Mouse (Mus musculus): Measurements from ENCODE around the gene Ctdspl2. TPM values are rescaled to one million over a fixed set of nuclear protein-coding genes. Genes with fewer than 3 reads are reported as not detected.
"Not testable (repeated sequence)": the region's sequence is repeated elsewhere in the genome, so short reads cannot be mapped to it uniquely, and the experiment has no call there.

The Ctdspl2 gene
- polyA plus RNA-seq, 1 experiment from 2014 or later: 29.0 TPM

- Histone ChIP-seq H3K4me3 (ENCODE audit: low read length) (no peak overlapping the region), H3K36me3 (ENCODE audit: control insufficient read depth, insufficient read depth, low read length) (peaks cover 7% of the 10 kb centered on the region), H3K27me3 (replicated peaks; ENCODE audit: control insufficient read depth, insufficient read depth, low read length) (no peaks in the 10 kb centered on the region), H3K4me1 (ENCODE audit: control insufficient read depth, insufficient read depth, low read depth, low read length) (no peaks in the 10 kb centered on the region), H3K9ac (ENCODE audit: low read depth, low read length) (no peak overlapping the region), H3K9me3 (ENCODE audit: control insufficient read depth, low read length) (no peaks in the 10 kb centered on the region), H3K4me2 (ENCODE audit: low read length) (no peak overlapping the region), H3K27ac (ENCODE audit: low read depth, low read length) (no peak overlapping the region)
- ATAC-seq: no peak
- 98% methylated on average over 1 of the region's 1 CpGs for WGBS
Measured at GRCm38 (mm10) chr2:121995738-121996137, 39.9 kb downstream of the Ctdspl2 start.

DNA sequence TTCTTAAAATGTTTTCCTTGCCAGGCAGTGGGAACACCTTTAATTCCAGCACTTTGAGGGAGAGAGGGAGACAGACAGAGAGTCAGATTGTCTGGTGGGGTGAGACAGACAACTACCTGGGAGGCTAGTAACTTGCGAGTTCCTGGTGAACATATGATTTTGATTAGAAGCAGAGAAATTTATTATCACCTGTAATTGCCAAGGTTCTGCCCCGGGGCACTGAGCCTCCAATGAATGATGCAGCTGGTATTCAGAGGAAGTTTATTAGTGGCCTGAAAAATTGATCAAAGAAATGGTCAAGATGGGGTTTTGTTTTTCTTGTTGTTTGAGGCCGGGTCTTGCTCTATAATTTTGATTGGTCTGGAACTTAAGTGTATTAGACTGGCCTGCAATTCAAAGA, 53.0 kb downstream of the Ctdspl2 start:
- Histone ChIP-seq H3K27ac (ENCODE audit: low read depth, low read length) (no peak overlapping the region), H3K9me3 (ENCODE audit: control insufficient read depth, low read length) (no peaks in the 10 kb centered on the region), H3K4me1 (ENCODE audit: control insufficient read depth, insufficient read depth, low read depth, low read length) (no peaks in the 10 kb centered on the region), H3K27me3 (replicated peaks; ENCODE audit: control insufficient read depth, insufficient read depth, low read length) (no peaks in the 10 kb centered on the region), H3K9ac (ENCODE audit: low read depth, low read length) (no peak overlapping the region), H3K4me3 (ENCODE audit: low read length) (no peak overlapping the region), H3K4me2 (ENCODE audit: low read length) (no peak overlapping the region), H3K36me3 (ENCODE audit: control insufficient read depth, insufficient read depth, low read length) (peaks cover 7% of the 10 kb centered on the region; the same call in 1 of the 2 replicates)
- 91% methylated on average over 3 of the region's 3 CpGs for WGBS
- no peak for ATAC-seq

GRCm38 (mm10) chr2:122011441-122011840, 55.6 kb downstream of the Ctdspl2 start:
- Histone ChIP-seq H3K9me3 (ENCODE audit: control insufficient read depth, low read length) (no peaks in the 10 kb centered on the region), H3K9ac (ENCODE audit: low read depth, low read length) (no peak overlapping the region), H3K4me1 (ENCODE audit: control insufficient read depth, insufficient read depth, low read depth, low read length) (no peaks in the 10 kb centered on the region), H3K4me3 (ENCODE audit: low read length) (no peak overlapping the region), H3K36me3 (ENCODE audit: control insufficient read depth, insufficient read depth, low read length) (peaks cover 3% of the 10 kb centered on the region; the same call in 1 of the 2 replicates), H3K4me2 (ENCODE audit: low read length) (no peak overlapping the region), H3K27ac (ENCODE audit: low read depth, low read length) (no peak overlapping the region), H3K27me3 (replicated peaks; ENCODE audit: control insufficient read depth, insufficient read depth, low read length) (no peaks in the 10 kb centered on the region)
- no peak for ATAC-seq
- WGBS: 87% methylated on average over 7 of the region's 7 CpGs

- H3K4me1 ChIP-seq (ENCODE audit: control insufficient read depth, insufficient read depth, low read depth, low read length): no peaks in the 10 kb centered on the region
- H3K4me2 ChIP-seq (ENCODE audit: low read length): no peak overlapping the region
- ATAC-seq: no peak
- H3K9me3 ChIP-seq (ENCODE audit: control insufficient read depth, low read length): no peaks in the 10 kb centered on the region
- no peaks in the 10 kb centered on the region for H3K27me3 ChIP-seq (replicated peaks; ENCODE audit: control insufficient read depth, insufficient read depth, low read length)
- no peak overlapping the region for H3K9ac ChIP-seq (ENCODE audit: low read depth, low read length)
- H3K4me3 ChIP-seq (ENCODE audit: low read length): no peak overlapping the region
- H3K27ac ChIP-seq (ENCODE audit: low read depth, low read length): no peak overlapping the region
- 72% methylated on average over 1 of the region's 1 CpGs for WGBS
- H3K36me3 ChIP-seq (ENCODE audit: control insufficient read depth, insufficient read depth, low read length): no peaks in the 10 kb centered on the region
Measured at GRCm38 (mm10) chr2:122018705-122019104, 62.9 kb downstream of the Ctdspl2 start.

- Histone ChIP-seq H3K27me3 (replicated peaks; ENCODE audit: control insufficient read depth, insufficient read depth, low read length) (no peaks in the 10 kb centered on the region), H3K4me3 (ENCODE audit: low read length) (no peak overlapping the region), H3K9me3 (ENCODE audit: control insufficient read depth, low read length) (no peaks in the 10 kb centered on the region), H3K9ac (ENCODE audit: low read depth, low read length) (no peak overlapping the region), H3K27ac (ENCODE audit: low read depth, low read length) (no peak overlapping the region), H3K4me2 (ENCODE audit: low read length) (no peak overlapping the region), H3K4me1 (ENCODE audit: control insufficient read depth, insufficient read depth, low read depth, low read length) (no peaks in the 10 kb centered on the region), H3K36me3 (ENCODE audit: control insufficient read depth, insufficient read depth, low read length) (no peaks in the 10 kb centered on the region)
- no peak for ATAC-seq
- 70% methylated on average over 2 of the region's 2 CpGs for WGBS
Measured at GRCm38 (mm10) chr2:122022284-122022683, 66.5 kb downstream of the Ctdspl2 start.

- H3K4me3 ChIP-seq (ENCODE audit: low read length); ATAC-seq; H3K9ac ChIP-seq (ENCODE audit: low read depth, low read length); H3K27me3 ChIP-seq (replicated peaks; ENCODE audit: control insufficient read depth, insufficient read depth, low read length); H3K4me2 ChIP-seq (ENCODE audit: low read length); H3K27ac ChIP-seq (ENCODE audit: low read depth, low read length); H3K36me3 ChIP-seq (ENCODE audit: control insufficient read depth, insufficient read depth, low read length); H3K9me3 ChIP-seq (ENCODE audit: control insufficient read depth, low read length): not testable (repeated sequence)
- H3K4me1 ChIP-seq (ENCODE audit: control insufficient read depth, insufficient read depth, low read depth, low read length): peaks cover 15% of the 10 kb centered on the region
- 91% methylated on average over 10 of the region's 10 CpGs for WGBS
Measured at GRCm38 (mm10) chr2:122027091-122027490, 71.3 kb downstream of the Ctdspl2 start.

GRCm38 (mm10) chr2:122027862-122028755, 72.3 kb downstream of the Ctdspl2 start, which contains the start of gene Eif3j1:
TSS of gene Eif3j1 (plus strand) at chr2:122028546.
- ATAC-seq: peak; percentile 99
- peak within 1 kb of the TSS; percentile 98 for H3K4me3 ChIP-seq (ENCODE audit: low read length)
- WGBS: 0% methylated on average over 55 of the region's 67 CpGs
- H3K27me3 ChIP-seq (replicated peaks; ENCODE audit: control insufficient read depth, insufficient read depth, low read length): no peaks in the 10 kb centered on the region
- no peaks in the 10 kb centered on the region for H3K9me3 ChIP-seq (ENCODE audit: control insufficient read depth, low read length)
- no peaks in the 10 kb centered on the region for H3K36me3 ChIP-seq (ENCODE audit: control insufficient read depth, insufficient read depth, low read length)
- peak within 1 kb of the TSS; percentile 81 for H3K4me2 ChIP-seq (ENCODE audit: low read length)
- H3K9ac ChIP-seq (ENCODE audit: low read depth, low read length): peak within 1 kb of the TSS; percentile 83
- peaks cover 15% of the 10 kb centered on the region for H3K4me1 ChIP-seq (ENCODE audit: control insufficient read depth, insufficient read depth, low read depth, low read length)
- peak within 1 kb of the TSS; percentile 86 for H3K27ac ChIP-seq (ENCODE audit: low read depth, low read length)

DNA sequence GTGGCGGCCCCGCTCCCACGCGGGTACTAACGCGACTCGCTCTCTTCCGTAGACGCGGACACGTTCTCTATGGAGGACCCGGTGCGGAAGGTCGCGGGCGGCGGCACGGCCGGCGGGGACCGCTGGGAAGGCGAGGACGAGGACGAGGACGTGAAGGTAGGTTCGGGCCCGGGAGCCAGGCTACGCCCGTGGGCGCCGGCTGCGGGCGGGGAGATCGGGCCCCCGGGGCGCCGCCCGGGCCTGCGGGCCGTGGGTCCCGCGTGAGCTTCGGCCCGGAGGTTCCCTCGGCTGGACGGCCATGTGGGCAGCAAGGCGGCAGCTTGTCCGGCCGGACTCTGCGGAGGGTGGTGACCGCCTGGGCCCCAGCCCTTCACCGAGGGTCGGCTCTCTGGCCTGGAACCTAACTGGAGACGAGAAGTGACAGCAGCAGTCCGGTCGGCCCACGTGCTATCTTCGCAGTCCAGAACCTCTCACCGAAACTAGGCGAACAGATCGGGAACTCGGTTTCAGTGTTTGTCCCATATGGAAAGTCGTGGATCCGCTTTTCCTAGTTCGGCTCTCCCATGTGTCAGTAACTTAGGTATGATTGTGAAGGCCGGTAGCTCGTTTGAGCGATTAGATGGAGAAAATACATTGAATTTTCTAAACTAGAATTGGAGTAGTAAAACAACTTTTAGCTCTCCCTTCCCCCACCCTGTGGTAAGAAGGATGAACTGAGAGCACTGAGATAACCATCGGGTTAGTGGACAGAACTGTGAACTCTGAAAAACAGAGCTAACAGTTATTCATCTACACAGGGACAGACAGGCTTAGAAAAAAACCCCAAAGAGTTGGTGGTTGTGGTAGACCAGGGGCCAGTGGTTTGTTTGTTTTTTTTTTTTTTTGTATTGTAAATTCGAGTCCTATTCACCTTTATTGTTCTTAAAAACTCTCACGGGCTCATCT, 73.2 kb downstream of the Ctdspl2 start:
- Histone ChIP-seq H3K4me1 (ENCODE audit: control insufficient read depth, insufficient read depth, low read depth, low read length) (peaks cover 15% of the 10 kb centered on the region), H3K36me3 (ENCODE audit: control insufficient read depth, insufficient read depth, low read length) (no peaks in the 10 kb centered on the region), H3K9me3 (ENCODE audit: control insufficient read depth, low read length) (no peaks in the 10 kb centered on the region), H3K4me2 (ENCODE audit: low read length) (peak overlapping the region; percentile 81), H3K4me3 (ENCODE audit: low read length) (peak overlapping the region; percentile 98), H3K27me3 (replicated peaks; ENCODE audit: control insufficient read depth, insufficient read depth, low read length) (no peaks in the 10 kb centered on the region), H3K9ac (ENCODE audit: low read depth, low read length) (peak overlapping the region; percentile 83), H3K27ac (ENCODE audit: low read depth, low read length) (peak overlapping the region; percentile 86)
- WGBS: under 1% methylated on average over 64 of the region's 71 CpGs
- peak; percentile 73; the same call in 1 of the 2 replicates for ATAC-seq

- no peaks in the 10 kb centered on the region for H3K9me3 ChIP-seq (ENCODE audit: control insufficient read depth, low read length)
- H3K9ac ChIP-seq (ENCODE audit: low read depth, low read length): no peak overlapping the region
- H3K4me1 ChIP-seq (ENCODE audit: control insufficient read depth, insufficient read depth, low read depth, low read length): peaks cover 15% of the 10 kb centered on the region
- H3K4me3 ChIP-seq (ENCODE audit: low read length): no peak overlapping the region
- H3K27ac ChIP-seq (ENCODE audit: low read depth, low read length): no peak overlapping the region
- no peak for ATAC-seq
- 82% methylated on average over 6 of the region's 6 CpGs for WGBS
- H3K27me3 ChIP-seq (replicated peaks; ENCODE audit: control insufficient read depth, insufficient read depth, low read length): no peaks in the 10 kb centered on the region
- H3K4me2 ChIP-seq (ENCODE audit: low read length): no peak overlapping the region
- H3K36me3 ChIP-seq (ENCODE audit: control insufficient read depth, insufficient read depth, low read length): no peaks in the 10 kb centered on the region
Measured at GRCm38 (mm10) chr2:122031970-122032369, 76.2 kb downstream of the Ctdspl2 start.

Data from hindbrain, embryonic 16.5 days (tissue).